Mouse (Mus musculus) left cerebral cortex, adult 2 months (tissue): ENCODE measurements around the gene Crtap. TPM values are rescaled to one million over a fixed set of nuclear protein-coding genes. Genes with fewer than 3 reads are reported as not detected.
"Not testable (repeated sequence)": the region's sequence is repeated elsewhere in the genome, so short reads cannot be mapped to it uniquely, and the experiment has no call there.

ENCODE experiments used
- DNase-seq, 2 experiments: peaks; one replicate each; pipeline ENCODE4 v3.0.0; 2021 to 2022; ENCODE audit warnings: low spot score in 2 of 2, mixed read lengths in 1 of 2; ENCODE audit errors: extremely low spot score in 1 of 2
- H3K27ac ChIP-seq: fragments of 200-600 bp; 2 replicates; pipeline ENCODE4 v1.8.1; 2022
- H3K4me3 ChIP-seq: fragments of 200-600 bp; 2 replicates; pipeline ENCODE4 v1.8.1; 2022
- CTCF ChIP-seq: fragments of 200-600 bp; IDR thresholded peaks from 2 replicates; pipeline ENCODE4 v1.8.1; 2022; ENCODE audit warnings: antibody characterized with exemption, mild to moderate bottlenecking, moderate library complexity
- intact Hi-C: fragments of 180-260 bp; cut with DNase I; formaldehyde crosslinking; loops from one replicate; pipeline ENCODE4 v1.15.1; 2025
- total RNA-seq, 2 experiments: library from RNA; stranded (reverse); gene quantifications; 2 replicates each; pipeline ENCODE4 v1.2.3; 2021

Crtap gene
- total RNA-seq, 2 experiments from 2014 or later, result 5.3 to 7.5 TPM

DNA sequence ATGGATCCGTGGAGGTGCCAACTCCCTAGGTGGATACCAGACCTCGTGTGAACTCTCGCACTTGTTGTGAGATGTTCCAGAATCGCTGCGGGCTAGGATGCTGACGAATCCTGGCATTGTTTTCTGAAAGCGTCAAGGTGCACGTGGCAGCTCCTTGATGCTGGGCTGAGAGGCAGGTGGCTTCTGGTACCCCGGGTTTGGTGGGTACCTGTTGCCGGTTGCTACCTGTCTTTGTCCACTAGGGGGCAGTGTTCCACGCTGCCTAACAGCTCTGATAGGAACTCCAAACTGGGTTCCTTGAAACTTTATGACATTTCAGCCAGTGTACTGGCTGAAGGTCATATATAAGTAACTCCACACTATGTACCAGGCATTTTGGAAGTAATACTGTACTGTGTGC is 25.2 kb upstream of the Crtap start:
- TF ChIP-seq CTCF, result peak; percentile 100
- intact Hi-C loops, result loop anchor here (1.0 to 5.0 kb wide), 2 partner anchors 83 to 167 kb away; no protein-coding TSS in a partner anchor
- Histone ChIP-seq H3K4me3 (no peak overlapping the region), H3K27ac (no peak overlapping the region)
- DNase-seq, result peak; percentile 31 to 32

DNA sequence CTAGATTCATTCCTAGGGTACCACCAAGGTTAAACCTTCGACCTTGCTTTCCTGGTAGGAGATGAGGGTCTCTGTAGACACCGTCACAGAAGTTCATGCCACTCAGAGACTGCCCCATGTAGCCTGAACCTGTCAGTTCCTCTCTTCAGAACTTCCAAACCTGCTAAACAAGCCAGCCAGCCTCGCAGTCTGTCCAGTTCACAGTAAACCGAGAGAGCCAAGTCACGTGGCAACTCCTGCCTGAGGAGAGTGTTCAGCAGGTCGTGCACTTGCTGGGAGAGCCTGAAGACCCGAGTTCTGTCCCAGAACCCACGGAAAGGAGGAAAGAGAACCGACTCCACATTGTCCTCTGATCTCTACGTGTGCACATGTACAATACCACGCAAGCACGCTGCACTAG is 23.4 kb upstream of the Crtap start:
- intact Hi-C loops, result no loop called here
- DNase-seq, result no peak
- TF ChIP-seq CTCF, result no peak
- Histone ChIP-seq H3K4me3 (no peak overlapping the region), H3K27ac (no peak overlapping the region)

DNA sequence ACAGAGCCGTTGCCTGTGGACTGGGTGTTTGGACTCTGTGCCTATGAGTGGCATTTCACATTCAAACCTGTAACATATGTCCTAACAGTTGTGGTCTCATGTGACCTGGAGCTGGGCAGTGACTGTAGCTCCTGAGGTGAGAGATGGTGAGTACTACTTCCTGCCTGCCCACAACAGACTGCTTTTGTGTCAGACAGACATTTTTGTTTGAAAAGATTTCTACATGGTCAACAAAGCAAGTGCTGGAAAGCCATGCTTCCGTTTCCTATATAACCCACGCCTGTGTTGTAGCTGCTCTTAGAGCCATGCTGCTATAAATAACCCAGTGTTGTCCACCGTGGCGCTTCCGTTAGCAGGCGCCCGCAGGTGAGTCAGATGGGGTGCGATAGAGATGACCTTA is 21.9 kb upstream of the Crtap start:
- Histone ChIP-seq H3K4me3 (no peak overlapping the region), H3K27ac (no peak overlapping the region)
- no peak for TF ChIP-seq CTCF
- no peak for DNase-seq
- intact Hi-C loops, result no loop called here

DNA sequence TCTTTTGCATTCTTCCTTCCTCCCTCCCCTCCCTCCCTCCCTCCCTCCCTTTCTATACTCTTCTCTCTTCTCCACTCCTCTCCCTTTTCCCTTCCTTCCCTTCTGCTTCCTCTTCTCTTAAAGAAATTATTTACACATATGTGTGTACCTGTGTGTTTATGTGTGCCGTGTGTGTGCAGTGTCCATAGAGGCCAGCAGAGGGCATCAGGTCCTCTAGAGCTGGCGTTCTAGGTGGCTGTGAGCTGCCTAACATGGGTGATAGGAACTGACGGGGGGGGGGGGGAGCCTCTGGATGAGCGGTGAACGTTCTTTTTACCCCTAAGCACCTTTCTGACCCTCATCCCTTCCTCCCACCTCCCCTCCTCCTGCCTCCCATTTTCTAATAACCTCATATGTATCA is 20.8 kb upstream of the Crtap start:
- TF ChIP-seq CTCF, result no peak; the same call in 1 of the 2 replicates
- Histone ChIP-seq H3K4me3 (no peak overlapping the region), H3K27ac (no peak overlapping the region)
- intact Hi-C loops, result no loop called here
- no peak for DNase-seq

DNA sequence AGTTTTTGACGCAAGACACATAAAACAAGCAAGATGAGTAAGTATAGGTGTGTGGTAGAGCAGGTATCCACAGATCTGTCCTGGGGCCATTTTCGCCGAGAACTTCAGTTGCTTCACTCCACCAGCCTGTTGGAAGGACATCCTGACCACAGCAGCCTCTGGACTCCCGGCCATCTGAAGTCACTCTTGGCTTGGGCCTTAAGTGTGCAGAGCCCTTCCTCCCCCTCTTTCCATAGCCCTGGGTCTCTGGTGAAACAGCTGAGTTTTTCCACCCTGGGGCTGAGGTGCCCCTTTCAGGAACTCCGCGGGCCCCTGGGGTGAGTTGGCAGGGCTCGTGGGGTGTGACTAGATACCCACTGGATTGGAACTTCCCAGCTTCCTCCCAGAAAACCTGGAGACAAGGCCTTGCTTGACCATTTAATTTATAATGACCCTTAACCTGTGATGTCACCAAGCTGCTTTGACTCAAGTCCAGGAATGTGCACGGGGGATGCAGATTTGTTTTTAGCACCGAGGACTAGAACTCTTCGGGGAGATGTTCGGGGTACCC is 19.9 kb upstream of the Crtap start:
- intact Hi-C loops, result no loop called here
- Histone ChIP-seq H3K4me3 (no peak overlapping the region), H3K27ac (no peak overlapping the region)
- no peak for TF ChIP-seq CTCF
- DNase-seq, result no peak

DNA sequence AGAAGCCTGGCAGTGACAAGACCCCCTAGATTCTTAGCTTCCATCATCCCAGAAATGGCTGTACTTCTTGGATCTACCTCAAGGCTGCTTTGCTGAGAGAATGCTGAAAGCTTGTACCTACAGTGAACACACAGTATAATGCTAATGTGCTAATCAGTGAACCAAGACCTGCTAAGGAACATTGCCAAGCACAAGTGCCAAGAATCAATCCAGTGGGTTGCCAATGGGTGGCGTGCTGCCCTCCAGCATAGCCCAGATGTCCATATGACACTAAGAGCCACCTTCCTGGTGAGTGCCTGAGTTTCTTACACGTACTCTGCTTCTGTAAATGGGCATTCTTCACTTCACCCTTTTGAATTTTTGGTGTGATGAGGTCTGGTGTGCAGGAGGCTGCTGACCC is 17.2 kb upstream of the Crtap start:
- Histone ChIP-seq H3K27ac (no peak overlapping the region), H3K4me3 (no peak overlapping the region)
- TF ChIP-seq CTCF, result no peak
- intact Hi-C loops, result no loop called here
- no peak for DNase-seq

DNA sequence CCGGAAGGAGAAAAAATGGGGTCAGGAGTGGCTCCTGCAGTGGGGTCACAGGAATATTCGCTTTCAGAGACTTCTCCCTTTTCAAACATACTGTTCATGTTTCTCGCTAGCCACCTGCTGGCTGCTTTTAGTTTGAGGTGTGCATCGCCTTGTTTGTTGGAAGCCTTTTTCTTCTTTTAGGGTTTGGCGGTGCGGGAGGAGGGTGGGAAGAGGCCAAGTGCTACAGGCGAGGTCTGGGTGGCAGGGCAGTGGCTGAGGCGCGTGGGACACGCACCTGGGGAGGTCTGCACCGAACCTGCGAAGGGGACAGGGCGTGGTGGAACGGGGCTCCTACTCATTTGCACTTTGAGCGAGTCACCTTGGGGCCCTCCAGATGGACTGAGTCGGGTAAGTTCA is 11.2 kb upstream of the Crtap start:
- intact Hi-C loops, result no loop called here
- DNase-seq, result no peak
- peak overlapping the region; percentile 97 for H3K4me3 ChIP-seq
- peak overlapping the region; percentile 97 for H3K27ac ChIP-seq
- TF ChIP-seq CTCF, result peak; percentile 25; the same call in 1 of the 2 replicates

DNA sequence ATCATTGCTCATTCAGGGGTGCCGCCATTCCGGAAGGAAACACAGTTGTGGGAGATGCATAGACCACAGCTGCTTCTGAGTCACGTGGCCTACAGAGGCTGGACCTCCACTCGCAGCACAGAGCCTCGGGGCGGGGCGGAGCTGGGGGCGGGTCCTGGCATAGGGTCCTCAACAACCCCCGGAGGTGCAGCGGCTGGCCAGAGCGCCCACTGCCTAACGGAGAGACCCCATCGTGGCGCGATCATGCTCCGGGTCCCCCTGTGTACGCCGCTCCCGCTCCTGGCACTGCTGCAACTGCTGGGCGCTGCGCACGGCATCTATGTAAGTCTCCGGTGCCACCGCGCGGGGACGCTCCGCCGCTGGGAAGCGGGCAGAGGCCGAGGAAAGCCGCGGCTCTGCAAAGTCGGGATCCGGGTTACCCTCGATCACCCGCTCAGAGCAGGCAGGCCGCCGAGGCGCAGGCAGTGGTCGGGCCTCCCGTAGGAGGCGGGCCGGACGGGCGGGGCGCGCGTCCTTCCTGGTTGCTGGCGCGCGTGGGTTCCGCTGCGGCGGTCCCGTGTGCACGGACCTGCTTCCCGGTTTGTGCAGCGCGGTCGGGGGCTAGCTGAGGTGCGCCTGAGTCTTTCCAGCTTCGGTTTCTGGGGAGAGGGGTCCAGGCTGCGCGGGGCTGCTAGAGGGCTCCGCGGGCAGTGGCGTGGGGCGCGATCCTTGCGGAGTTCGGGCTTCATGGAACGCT is 10.6 kb upstream of the Crtap start, which contains the start of the genes Glb1 and Tmppe:
TSS of gene Glb1 (plus strand) at position 128 of the 736 bp plus-strand sequence.
TSS of gene Tmppe (plus strand) at position 157 of the 736 bp plus-strand sequence.
- intact Hi-C loops, result no loop called here
- Histone ChIP-seq H3K27ac (peak within 1 kb of the TSS; percentile 97), H3K4me3 (peak within 1 kb of the TSS; percentile 97)
- TF ChIP-seq CTCF, result peak; percentile 50
- peak; percentile 69 to 70 for DNase-seq

DNA sequence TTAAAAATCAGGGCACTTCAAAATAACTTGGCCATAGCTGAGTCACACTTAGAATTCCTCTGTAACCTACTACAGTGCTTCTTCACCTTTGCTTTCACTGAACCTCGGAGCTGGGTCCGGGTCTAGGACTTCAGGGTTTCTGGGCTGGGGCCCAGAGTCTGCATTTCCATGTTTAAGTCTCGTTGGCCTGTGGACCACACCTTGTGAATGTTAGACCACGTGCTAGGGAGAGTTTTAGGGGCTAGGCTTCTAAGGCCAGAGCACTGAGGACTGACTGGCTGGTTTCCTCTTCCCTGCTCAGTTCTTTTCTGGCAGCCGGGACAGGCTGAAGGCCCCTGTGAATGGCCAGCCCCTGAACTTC is 10.1 kb upstream of the Crtap start:
- Histone ChIP-seq H3K27ac (peak overlapping the region; percentile 97), H3K4me3 (peak overlapping the region; percentile 97)
- no peak for DNase-seq
- no peak for TF ChIP-seq CTCF
- intact Hi-C loops, result no loop called here

DNA sequence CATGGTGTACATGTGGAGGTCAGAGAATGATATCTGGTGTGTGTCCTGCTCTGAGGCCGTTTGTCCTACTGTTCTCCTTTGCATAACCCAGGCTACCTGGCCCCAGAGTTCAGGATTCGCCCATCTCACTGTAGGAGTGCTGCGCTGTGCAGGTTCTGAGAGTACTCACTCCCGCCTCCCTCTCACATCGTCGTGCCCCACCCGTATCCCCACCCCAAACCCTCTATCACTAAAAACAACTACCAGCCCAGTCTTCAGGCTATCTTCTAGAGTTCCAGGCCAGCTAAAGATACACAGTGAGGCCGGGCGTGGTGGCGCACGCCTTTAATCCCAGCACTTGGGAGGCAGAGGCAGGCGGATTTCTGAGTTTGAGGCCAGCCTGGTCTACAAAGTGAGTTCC is 9.2 kb upstream of the Crtap start:
- DNase-seq, result no peak
- intact Hi-C loops, result no loop called here
- TF ChIP-seq CTCF, result no peak
- Histone ChIP-seq H3K4me3 (no peak overlapping the region), H3K27ac (no peak overlapping the region)

DNA sequence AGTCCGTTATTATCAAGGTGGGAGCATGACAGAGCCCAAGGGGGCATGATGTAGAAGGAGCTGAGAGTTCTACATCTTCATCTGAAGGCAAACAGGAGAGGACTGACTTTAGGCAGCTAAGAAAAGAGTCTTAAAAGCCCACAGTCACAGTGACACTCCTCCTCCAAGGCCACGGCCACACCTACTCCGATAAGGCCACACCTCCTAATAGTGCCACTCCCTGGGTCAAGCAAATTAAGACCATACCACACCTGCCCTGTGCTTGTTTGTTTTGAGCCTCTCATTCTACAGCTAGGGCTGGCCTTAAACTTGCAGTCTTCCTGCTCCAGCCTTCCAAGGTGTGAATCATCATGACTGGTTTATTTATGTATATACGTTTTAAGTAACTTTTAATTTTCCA is 4.8 kb upstream of the Crtap start:
- no peak for DNase-seq
- Histone ChIP-seq H3K27ac (no peak overlapping the region), H3K4me3 (no peak overlapping the region)
- TF ChIP-seq CTCF, result no peak
- intact Hi-C loops, result no loop called here

DNA sequence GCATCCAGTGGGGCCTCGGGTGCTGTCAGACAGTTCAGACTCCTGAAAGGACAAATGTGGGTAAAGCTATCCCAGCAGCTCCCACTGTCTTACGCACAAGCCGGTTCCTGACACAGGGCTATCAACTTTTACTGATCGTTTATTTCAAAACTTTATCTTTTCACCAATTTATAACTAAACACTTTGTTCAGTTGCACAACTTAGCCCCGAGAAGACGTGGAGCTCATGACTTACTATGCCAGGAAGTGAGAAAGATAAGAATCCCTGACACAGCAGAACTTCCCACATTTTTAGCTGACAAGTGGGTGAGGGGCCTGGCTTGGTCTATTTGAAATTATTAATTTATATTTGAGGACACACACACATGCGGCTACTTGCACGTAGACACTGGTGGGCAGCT is 4.2 kb upstream of the Crtap start:
- no peak for DNase-seq
- H3K27ac ChIP-seq, result no peak overlapping the region
- intact Hi-C loops, result no loop called here
- H3K4me3 ChIP-seq, result no peak overlapping the region
- TF ChIP-seq CTCF, result no peak

DNA sequence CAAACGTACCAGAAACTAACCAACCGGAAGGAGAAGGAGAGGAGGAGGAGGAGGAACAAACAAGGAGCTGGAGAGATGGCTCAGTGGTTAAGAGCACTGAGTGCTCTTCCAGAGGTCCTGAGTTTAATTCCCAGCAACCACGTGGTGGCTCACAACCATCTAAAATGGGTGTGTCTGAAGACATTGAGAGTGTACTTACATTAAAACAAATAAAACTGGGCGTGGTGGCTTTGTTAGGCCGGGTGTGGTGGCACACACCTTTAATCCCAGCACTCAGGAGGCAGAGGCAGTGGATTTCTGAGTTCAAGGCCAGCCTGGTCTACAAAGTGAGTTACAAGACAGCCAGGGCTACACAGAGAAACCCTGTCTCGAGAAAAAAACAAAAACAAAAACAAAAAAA is 3.7 kb upstream of the Crtap start:
- DNase-seq, H3K4me3 ChIP-seq, H3K27ac ChIP-seq, intact Hi-C loops: not testable (repeated sequence)
